Mouse (Mus musculus): ENCODE results near the gene Borcs5. TPM values are rescaled to one million over a fixed set of nuclear protein-coding genes. Genes with fewer than 3 reads are reported as not detected.

Gene Borcs5
- polyA plus RNA-seq, 1 experiment = 7.1 TPM

DNA sequence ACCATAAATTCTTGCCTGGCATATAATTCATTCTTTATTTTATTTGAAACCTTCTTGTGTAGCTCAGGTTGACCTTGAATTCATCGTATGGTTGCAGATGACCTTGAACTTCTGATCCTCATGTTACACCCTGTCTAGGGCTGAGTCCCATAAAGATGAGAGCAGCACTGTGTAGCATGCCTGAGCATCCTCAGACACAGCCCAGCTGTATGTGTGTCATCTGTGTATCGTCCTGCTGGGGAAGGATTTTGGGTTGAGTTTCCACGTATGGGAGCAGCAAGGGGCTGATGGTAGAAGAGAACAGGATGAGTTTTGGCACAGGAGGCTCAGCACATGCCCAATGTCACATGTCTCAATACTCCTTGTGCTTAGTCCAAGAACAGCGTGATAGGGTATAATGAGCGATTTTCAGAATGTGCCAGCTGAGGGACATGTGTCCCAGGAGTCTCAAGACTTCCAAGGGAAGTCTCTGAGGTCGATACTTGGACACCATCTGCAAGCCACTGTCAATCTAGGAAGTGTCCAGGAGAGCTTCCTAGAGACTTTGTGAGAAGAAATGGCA, 45.1 kb downstream of the Borcs5 start:
- no peak overlapping the region for H3K27ac ChIP-seq (ENCODE audit: insufficient read depth, low read length)
- TF ChIP-seq POLR2A (IDR thresholded peaks at IDR 0.05; ENCODE audit: low read depth, low read length) (no peak), CTCF (IDR thresholded peaks at IDR 0.05; ENCODE audit: borderline replicate concordance, insufficient read depth, low read length) (no peak)
- peaks cover 6% of the 10 kb centered on the region; the same call in 1 of the 2 replicates for H3K4me1 ChIP-seq (ENCODE audit: control insufficient read depth, insufficient read depth, low read length)
- no peak overlapping the region for H3K4me3 ChIP-seq (ENCODE audit: insufficient read depth, low read length)

DNA sequence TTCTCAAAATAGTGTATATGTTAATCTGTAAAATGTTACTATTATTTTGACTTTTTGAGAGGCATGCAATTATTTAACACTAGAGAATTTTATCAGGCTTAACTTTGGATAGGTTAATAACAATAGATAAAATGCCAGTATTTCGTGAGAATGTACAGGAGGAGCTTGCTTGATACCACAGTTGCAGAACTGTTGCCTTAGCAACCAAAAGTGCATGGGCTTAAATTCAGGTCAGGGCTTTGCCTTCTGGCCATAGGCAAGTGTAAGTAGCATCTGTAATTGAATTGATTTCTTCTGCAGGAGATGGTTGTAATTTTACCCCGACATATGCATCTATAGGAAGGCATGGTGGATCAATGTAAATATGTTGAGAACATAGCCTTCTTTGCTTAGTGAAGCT, 45.7 kb downstream of the Borcs5 start:
- peaks cover 6% of the 10 kb centered on the region; the same call in 1 of the 2 replicates for H3K4me1 ChIP-seq (ENCODE audit: control insufficient read depth, insufficient read depth, low read length)
- TF ChIP-seq POLR2A (IDR thresholded peaks at IDR 0.05; ENCODE audit: low read depth, low read length) (no peak), CTCF (IDR thresholded peaks at IDR 0.05; ENCODE audit: borderline replicate concordance, insufficient read depth, low read length) (no peak)

DNA sequence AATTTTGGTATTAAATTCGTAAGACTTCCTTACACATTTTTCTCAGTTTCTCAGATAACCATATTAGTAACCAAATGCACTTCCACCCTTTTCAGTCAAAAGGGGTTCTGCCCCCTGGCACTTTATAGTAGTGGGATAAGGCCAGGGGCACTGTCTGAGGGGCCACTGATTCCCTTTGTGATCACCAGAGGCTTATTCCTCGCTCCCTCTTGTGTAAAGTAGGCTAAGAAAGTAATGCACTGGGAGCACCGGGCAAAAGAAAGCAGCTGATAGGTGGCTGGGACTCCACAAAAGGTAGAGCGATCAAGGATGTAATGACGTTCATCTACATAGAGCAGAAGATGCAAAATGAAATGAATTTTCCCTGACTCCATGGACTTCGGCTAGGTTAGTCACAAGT, 46.2 kb downstream of the Borcs5 start:
- TF ChIP-seq CTCF (IDR thresholded peaks at IDR 0.05; ENCODE audit: borderline replicate concordance, insufficient read depth, low read length) = no peak
- no peak for TF ChIP-seq POLR2A (IDR thresholded peaks at IDR 0.05; ENCODE audit: low read depth, low read length)
- no peak overlapping the region for H3K4me3 ChIP-seq (ENCODE audit: insufficient read depth, low read length)
- H3K27ac ChIP-seq (ENCODE audit: insufficient read depth, low read length) = no peak overlapping the region
- peaks cover 6% of the 10 kb centered on the region; the same call in 1 of the 2 replicates for H3K4me1 ChIP-seq (ENCODE audit: control insufficient read depth, insufficient read depth, low read length)

More for the DNA sequence above, 45.7 kb downstream of the Borcs5 start:
- Histone ChIP-seq H3K4me3 (ENCODE audit: insufficient read depth, low read length) (no peak overlapping the region), H3K27ac (ENCODE audit: insufficient read depth, low read length) (no peak overlapping the region)

GRCm38 (mm10) chr6:134694498-134694897, 55.2 kb downstream of the Borcs5 start:
- no peak for TF ChIP-seq CTCF (IDR thresholded peaks at IDR 0.05; ENCODE audit: borderline replicate concordance, insufficient read depth, low read length)
- TF ChIP-seq POLR2A (IDR thresholded peaks at IDR 0.05; ENCODE audit: low read depth, low read length) = no peak
- no peak overlapping the region for H3K27ac ChIP-seq (ENCODE audit: insufficient read depth, low read length)
- no peak overlapping the region for H3K4me3 ChIP-seq (ENCODE audit: insufficient read depth, low read length)
- H3K4me1 ChIP-seq (ENCODE audit: control insufficient read depth, insufficient read depth, low read length) = no peaks in the 10 kb centered on the region; the same call in 1 of the 2 replicates

GRCm38 (mm10) chr6:134694988-134695387, 55.7 kb downstream of the Borcs5 start:
- no peak overlapping the region for H3K27ac ChIP-seq (ENCODE audit: insufficient read depth, low read length)

DNA sequence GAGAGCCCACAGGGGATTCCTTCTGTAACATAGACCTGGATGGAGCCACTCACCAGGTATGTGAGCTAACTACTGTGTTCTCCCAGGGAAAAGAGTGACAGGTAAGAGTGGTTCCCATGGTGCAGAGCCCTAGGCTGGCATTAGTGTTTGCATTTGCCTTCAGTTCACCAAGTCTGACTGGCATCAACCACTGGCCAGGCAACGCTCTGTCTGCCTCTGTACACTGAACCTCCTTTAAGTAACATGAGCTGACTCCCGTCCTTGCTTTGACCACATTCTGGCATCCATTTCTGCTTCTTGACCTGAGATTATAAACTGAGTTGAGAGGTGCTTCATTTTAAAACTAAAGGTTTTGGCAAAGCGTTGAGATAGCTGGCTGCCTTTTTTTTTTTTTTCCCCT, 56.3 kb downstream of the Borcs5 start:
- H3K4me1 ChIP-seq (ENCODE audit: control insufficient read depth, insufficient read depth, low read length) = no peaks in the 10 kb centered on the region; the same call in 1 of the 2 replicates
- H3K4me3 ChIP-seq (ENCODE audit: insufficient read depth, low read length) = no peak overlapping the region
- no peak overlapping the region for H3K27ac ChIP-seq (ENCODE audit: insufficient read depth, low read length)
- TF ChIP-seq CTCF (IDR thresholded peaks at IDR 0.05; ENCODE audit: borderline replicate concordance, insufficient read depth, low read length) = no peak
- TF ChIP-seq POLR2A (IDR thresholded peaks at IDR 0.05; ENCODE audit: low read depth, low read length) = no peak

More at GRCm38 (mm10) chr6:134694988-134695387, 55.7 kb downstream of the Borcs5 start:
- TF ChIP-seq CTCF (IDR thresholded peaks at IDR 0.05; ENCODE audit: borderline replicate concordance, insufficient read depth, low read length) (no peak), POLR2A (IDR thresholded peaks at IDR 0.05; ENCODE audit: low read depth, low read length) (no peak)
- no peaks in the 10 kb centered on the region; the same call in 1 of the 2 replicates for H3K4me1 ChIP-seq (ENCODE audit: control insufficient read depth, insufficient read depth, low read length)
- H3K4me3 ChIP-seq (ENCODE audit: insufficient read depth, low read length) = no peak overlapping the region

GRCm38 (mm10) chr6:134696146-134696545, 56.8 kb downstream of the Borcs5 start:
- Histone ChIP-seq H3K4me1 (ENCODE audit: control insufficient read depth, insufficient read depth, low read length) (no peaks in the 10 kb centered on the region; the same call in 1 of the 2 replicates), H3K4me3 (ENCODE audit: insufficient read depth, low read length) (no peak overlapping the region), H3K27ac (ENCODE audit: insufficient read depth, low read length) (no peak overlapping the region)
- TF ChIP-seq CTCF (IDR thresholded peaks at IDR 0.05; ENCODE audit: borderline replicate concordance, insufficient read depth, low read length) (no peak), POLR2A (IDR thresholded peaks at IDR 0.05; ENCODE audit: low read depth, low read length) (no peak)

GRCm38 (mm10) chr6:134696554-134696953, 57.2 kb downstream of the Borcs5 start:
- TF ChIP-seq CTCF (IDR thresholded peaks at IDR 0.05; ENCODE audit: borderline replicate concordance, insufficient read depth, low read length) (no peak), POLR2A (IDR thresholded peaks at IDR 0.05; ENCODE audit: low read depth, low read length) (no peak)
- Histone ChIP-seq H3K4me1 (ENCODE audit: control insufficient read depth, insufficient read depth, low read length) (no peaks in the 10 kb centered on the region; the same call in 1 of the 2 replicates), H3K4me3 (ENCODE audit: insufficient read depth, low read length) (no peak overlapping the region), H3K27ac (ENCODE audit: insufficient read depth, low read length) (no peak overlapping the region)

DNA sequence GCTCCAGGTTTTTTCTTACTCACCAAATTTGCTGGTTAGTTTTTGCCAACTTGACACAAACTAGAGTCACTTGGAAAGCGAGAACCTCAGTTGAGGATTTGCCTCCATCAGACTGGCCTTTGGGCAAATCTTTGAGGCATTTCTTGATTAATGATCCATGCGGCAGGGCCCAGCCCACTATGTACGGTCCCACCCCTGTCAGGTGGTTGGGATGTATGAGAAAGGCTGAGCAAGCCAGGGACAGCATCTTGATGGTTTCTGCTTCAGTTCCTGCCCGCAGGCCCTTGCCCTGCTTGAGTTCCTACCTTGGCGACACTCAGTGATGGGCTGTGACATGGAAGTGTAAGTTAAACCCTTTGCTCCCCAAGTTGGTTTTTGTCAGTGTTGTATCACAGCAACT, 58.9 kb downstream of the Borcs5 start:
- Histone ChIP-seq H3K27ac (ENCODE audit: insufficient read depth, low read length) (no peak overlapping the region), H3K4me3 (ENCODE audit: insufficient read depth, low read length) (no peak overlapping the region), H3K4me1 (ENCODE audit: control insufficient read depth, insufficient read depth, low read length) (no peaks in the 10 kb centered on the region; the same call in 1 of the 2 replicates)
- TF ChIP-seq POLR2A (IDR thresholded peaks at IDR 0.05; ENCODE audit: low read depth, low read length) (no peak), CTCF (IDR thresholded peaks at IDR 0.05; ENCODE audit: borderline replicate concordance, insufficient read depth, low read length) (no peak)

DNA sequence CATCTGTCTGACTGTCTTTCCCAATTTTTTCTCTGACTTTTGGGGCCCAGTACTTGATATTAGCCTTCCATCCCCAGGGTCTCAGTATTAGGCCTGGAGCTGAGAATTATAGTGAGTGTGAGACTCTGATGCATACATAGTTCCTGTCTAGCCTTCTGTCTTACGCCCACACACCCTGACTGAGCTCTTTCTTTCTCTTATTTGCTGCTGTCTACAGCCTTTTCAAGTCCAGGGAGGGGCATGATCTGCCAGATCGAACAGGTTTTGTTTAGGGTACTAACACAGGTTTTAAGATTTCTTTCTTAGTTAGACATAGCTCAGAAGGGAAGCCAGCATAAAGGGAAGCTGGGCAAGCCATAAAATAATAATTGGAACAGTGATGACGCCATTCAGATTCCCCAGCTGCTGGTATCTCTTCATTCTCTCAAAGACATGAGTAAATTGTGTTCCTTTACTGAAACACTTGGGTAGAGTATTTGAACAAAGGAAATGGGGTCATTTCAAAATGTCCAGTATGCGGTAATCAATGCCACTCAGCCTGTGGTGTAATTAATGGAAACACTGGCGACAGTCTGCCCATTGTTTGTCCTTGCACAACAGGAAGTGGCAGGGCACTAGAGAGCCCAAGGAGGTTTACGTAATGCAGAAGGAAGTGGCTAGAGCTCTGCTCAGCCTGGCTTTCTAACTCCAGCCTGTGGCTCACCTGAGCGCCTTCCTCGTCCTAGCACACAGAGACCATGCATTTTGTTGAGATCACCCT, 61.3 kb downstream of the Borcs5 start:
- TF ChIP-seq POLR2A (IDR thresholded peaks at IDR 0.05; ENCODE audit: low read depth, low read length) (no peak), CTCF (IDR thresholded peaks at IDR 0.05; ENCODE audit: borderline replicate concordance, insufficient read depth, low read length) (no peak)
- no peaks in the 10 kb centered on the region; the same call in 1 of the 2 replicates for H3K4me1 ChIP-seq (ENCODE audit: control insufficient read depth, insufficient read depth, low read length)
- H3K27ac ChIP-seq (ENCODE audit: insufficient read depth, low read length) = no peak overlapping the region
- H3K4me3 ChIP-seq (ENCODE audit: insufficient read depth, low read length) = no peak overlapping the region
